Mouse (Mus musculus): ENCODE measurements around the gene Gm28374. TPM values are rescaled to one million over a fixed set of nuclear protein-coding genes. Genes with fewer than 3 reads are reported as not detected.

Gm28374 gene
- polyA plus RNA-seq, 1 experiment from 2014 or later, result 1.3 TPM

Small RNAs within 50 kb of the gene (microRNA-seq; reads per million reads assigned to microRNA genes)
- not detected for gene Mir6988

Other genes with a start within 250 kb of the Gm28374 start
- gene Frmd8, start 207.0 kb downstream of the Gm28374 start, polyA plus RNA-seq (2015; fragmentation: Nextera tagmentation; extraction: Ambion mirVana), result 27.4 and 29.5 TPM in 2 replicates
- 5.1 and 5.5 TPM in 2 replicates for gene Slc25a45, start 204.4 kb downstream of the Gm28374 start, polyA plus RNA-seq (2015; fragmentation: Nextera tagmentation; extraction: Ambion mirVana)
- gene Tigd3, start 188.1 kb downstream of the Gm28374 start, polyA plus RNA-seq (2015; fragmentation: Nextera tagmentation; extraction: Ambion mirVana), result 1.7 and 1.8 TPM in 2 replicates
- 117 and 127 TPM in 2 replicates for gene Dpf2, start 169.2 kb downstream of the Gm28374 start, polyA plus RNA-seq (2015; fragmentation: Nextera tagmentation; extraction: Ambion mirVana)
- gene Cdc42ep2, start 157.4 kb downstream of the Gm28374 start, polyA plus RNA-seq (2015; fragmentation: Nextera tagmentation; extraction: Ambion mirVana), result 13.4 and 13.9 TPM in 2 replicates
- gene Pola2, start 118.1 kb downstream of the Gm28374 start, polyA plus RNA-seq (2015; fragmentation: Nextera tagmentation; extraction: Ambion mirVana), result 49.6 and 50.4 TPM in 2 replicates
- not detected in 2 replicates for gene Slc22a20, start 96.1 kb downstream of the Gm28374 start, polyA plus RNA-seq (2015; fragmentation: Nextera tagmentation; extraction: Ambion mirVana)
- gene Capn1, start 66.4 kb downstream of the Gm28374 start, polyA plus RNA-seq (2015; fragmentation: Nextera tagmentation; extraction: Ambion mirVana), result 22.0 and 22.7 TPM in 2 replicates
- gene Syvn1, start 35.7 kb downstream of the Gm28374 start, polyA plus RNA-seq (2015; fragmentation: Nextera tagmentation; extraction: Ambion mirVana), result 27.5 and 29.2 TPM in 2 replicates
- gene Mrpl49, start 24.5 kb downstream of the Gm28374 start, polyA plus RNA-seq (2015; fragmentation: Nextera tagmentation; extraction: Ambion mirVana), result 63.2 and 65.9 TPM in 2 replicates
- gene Fau, start 24.4 kb downstream of the Gm28374 start, polyA plus RNA-seq (2015; fragmentation: Nextera tagmentation; extraction: Ambion mirVana), result 635 and 729 TPM in 2 replicates
- gene Znhit2, start 21.1 kb downstream of the Gm28374 start, polyA plus RNA-seq (2015; fragmentation: Nextera tagmentation; extraction: Ambion mirVana), result 25.0 and 26.0 TPM in 2 replicates
- gene Tm7sf2, start 13.9 kb downstream of the Gm28374 start, polyA plus RNA-seq (2015; fragmentation: Nextera tagmentation; extraction: Ambion mirVana), result 25.5 and 29.1 TPM in 2 replicates
- 61.8 and 69.0 TPM in 2 replicates for gene Vps51, start 5.0 kb downstream of the Gm28374 start, polyA plus RNA-seq (2015; fragmentation: Nextera tagmentation; extraction: Ambion mirVana)
- gene Tmem262, start 2.2 kb downstream of the Gm28374 start, polyA plus RNA-seq (2015; fragmentation: Nextera tagmentation; extraction: Ambion mirVana), result not detected in 2 replicates
- gene Zfpl1, start 2.7 kb upstream of the Gm28374 start, polyA plus RNA-seq (2015; fragmentation: Nextera tagmentation; extraction: Ambion mirVana), result 62.7 and 70.3 TPM in 2 replicates
- gene Cdca5, start 2.7 kb upstream of the Gm28374 start, polyA plus RNA-seq (2015; fragmentation: Nextera tagmentation; extraction: Ambion mirVana), result 29.9 and 31.0 TPM in 2 replicates
- gene AC131692.1, start 12.2 kb upstream of the Gm28374 start, polyA plus RNA-seq (2015; fragmentation: Nextera tagmentation; extraction: Ambion mirVana), result 0.19 TPM in 1 of 2 replicates, not detected in the other
- gene Naaladl1, start 23.5 kb upstream of the Gm28374 start, polyA plus RNA-seq (2015; fragmentation: Nextera tagmentation; extraction: Ambion mirVana), result 1.2 and 2.9 TPM in 2 replicates
- gene Sac3d1, start 36.4 kb upstream of the Gm28374 start, polyA plus RNA-seq (2015; fragmentation: Nextera tagmentation; extraction: Ambion mirVana), result 23.8 and 25.2 TPM in 2 replicates
- 30.9 and 31.9 TPM in 2 replicates for gene Snx15, start 46.0 kb upstream of the Gm28374 start, polyA plus RNA-seq (2015; fragmentation: Nextera tagmentation; extraction: Ambion mirVana)
- gene Batf2, start 58.7 kb upstream of the Gm28374 start, polyA plus RNA-seq (2015; fragmentation: Nextera tagmentation; extraction: Ambion mirVana), result 0.25 and 0.44 TPM in 2 replicates
- 96.8 and 106 TPM in 2 replicates for gene Arl2, start 59.3 kb upstream of the Gm28374 start, polyA plus RNA-seq (2015; fragmentation: Nextera tagmentation; extraction: Ambion mirVana)
- gene Majin, start 102.1 kb upstream of the Gm28374 start, polyA plus RNA-seq (2015; fragmentation: Nextera tagmentation; extraction: Ambion mirVana), result not detected in 2 replicates
- 0.41 and 0.48 TPM in 2 replicates for gene Gpha2, start 144.1 kb upstream of the Gm28374 start, polyA plus RNA-seq (2015; fragmentation: Nextera tagmentation; extraction: Ambion mirVana)
- 20.6 and 22.1 TPM in 2 replicates for gene Ppp2r5b, start 153.6 kb upstream of the Gm28374 start, polyA plus RNA-seq (2015; fragmentation: Nextera tagmentation; extraction: Ambion mirVana)
- gene Atg2a, start 159.4 kb upstream of the Gm28374 start, polyA plus RNA-seq (2015; fragmentation: Nextera tagmentation; extraction: Ambion mirVana), result 9.3 and 11.2 TPM in 2 replicates
- 77.2 and 98.4 TPM in 2 replicates for gene Ehd1, start 194.5 kb upstream of the Gm28374 start, polyA plus RNA-seq (2015; fragmentation: Nextera tagmentation; extraction: Ambion mirVana)
- gene Cdc42bpg, start 224.2 kb upstream of the Gm28374 start, polyA plus RNA-seq (2015; fragmentation: Nextera tagmentation; extraction: Ambion mirVana), result 1.9 and 2.0 TPM in 2 replicates